Mouse (Mus musculus): ENCODE results near the gene Vmn2r117.
"Not testable (repeated sequence)": the region's sequence is repeated elsewhere in the genome, so short reads cannot be mapped to it uniquely, and the experiment has no call there.

Vmn2r117 gene

DNA sequence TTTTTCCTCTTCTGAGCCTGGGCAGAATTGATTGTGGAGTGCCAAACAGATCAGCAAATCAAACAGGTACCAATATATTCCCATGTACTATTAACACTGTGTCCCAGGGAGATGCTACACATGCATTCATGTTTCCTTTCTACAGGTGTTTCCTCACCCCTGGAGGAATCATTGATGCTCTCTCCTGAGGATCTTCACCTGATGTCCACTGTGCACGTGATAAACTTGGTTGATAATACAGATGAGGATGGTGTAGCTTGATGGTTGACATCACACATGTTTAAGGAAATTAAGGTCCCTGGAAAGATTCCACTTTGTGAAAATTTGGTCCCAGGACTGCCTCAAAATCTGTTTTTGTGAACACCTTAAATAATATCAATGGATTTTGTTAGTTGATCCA is at the start of gene Vmn2r117:
Gene Vmn2r117, minus strand, starts transcription at position 101 of the 400 bp plus-strand sequence.
- DNase-seq (ENCODE audit: low read depth, low spot score), result not testable (repeated sequence)

DNA sequence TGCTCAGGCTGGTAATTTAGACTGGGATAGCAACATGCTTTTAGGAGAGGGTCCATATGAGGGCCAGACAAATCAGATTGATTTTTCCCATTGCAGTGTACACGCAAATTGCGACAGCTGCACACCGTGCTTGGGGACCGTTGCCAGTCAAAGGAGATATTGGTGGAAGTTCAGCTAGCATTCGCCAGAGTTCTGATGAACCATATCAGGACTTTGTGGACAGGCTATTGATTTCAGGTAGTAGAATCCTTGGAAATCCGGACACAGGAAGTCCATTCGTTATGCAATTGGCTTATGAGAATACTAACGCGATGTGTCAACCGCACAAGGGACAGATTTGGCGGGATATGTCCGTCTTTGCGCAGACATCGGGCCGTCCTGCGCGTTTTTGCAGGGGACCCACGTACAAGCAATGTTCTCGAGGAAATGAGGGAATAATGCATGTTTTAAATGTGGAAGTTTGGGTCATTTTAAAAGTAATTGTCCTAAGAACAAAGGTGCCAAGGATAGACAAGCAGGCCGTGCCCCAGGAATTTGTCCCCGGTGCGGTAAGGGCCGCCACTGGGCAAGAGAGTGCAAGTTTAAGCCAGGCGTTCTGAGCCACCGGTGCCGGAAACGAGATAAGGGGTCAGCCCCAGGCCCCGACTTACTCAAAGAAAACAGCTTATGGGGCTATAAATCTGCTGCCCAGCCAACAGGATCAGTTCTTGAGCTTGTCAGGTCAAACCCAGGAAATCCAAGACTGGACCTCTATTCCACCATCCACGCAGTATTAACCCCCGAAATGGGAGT is 43.6 kb upstream of the Vmn2r117 start:
- DNase-seq (ENCODE audit: low read depth, low spot score), result not testable (repeated sequence)

DNA sequence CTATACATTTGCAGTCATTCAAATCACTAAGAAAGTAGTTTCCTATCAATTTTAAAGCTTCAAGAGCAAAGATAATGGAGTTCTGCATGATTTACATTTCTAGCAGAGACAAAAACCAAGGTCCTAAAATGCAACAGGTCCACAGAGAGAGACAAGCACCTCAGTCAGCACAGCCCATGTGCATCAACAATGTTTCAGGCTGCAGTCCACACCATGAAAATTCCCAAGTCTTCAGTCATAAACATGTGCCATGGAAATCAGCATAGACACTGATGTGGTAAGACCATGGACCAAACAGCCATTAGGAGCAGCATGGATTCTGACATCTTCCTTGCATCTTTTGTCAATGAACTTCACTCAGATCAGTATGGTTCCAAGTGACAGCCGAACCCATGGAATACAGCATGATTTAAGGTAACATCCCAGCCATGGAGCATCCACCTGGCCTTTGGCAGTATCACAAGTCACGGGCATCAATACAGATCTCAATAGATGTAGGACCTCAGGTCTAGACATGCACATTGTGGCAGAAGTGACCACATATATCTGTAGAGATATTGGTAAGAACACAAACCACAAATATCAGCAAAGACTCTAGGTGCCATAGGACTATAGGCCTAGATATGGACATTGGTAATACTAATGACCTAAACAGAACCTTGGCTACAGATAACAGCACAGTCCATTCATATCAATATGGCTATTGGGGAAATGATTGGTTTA is 39.4 kb upstream of the Vmn2r117 start:
- DNase-seq (ENCODE audit: low read depth, low spot score), result no peak

DNA sequence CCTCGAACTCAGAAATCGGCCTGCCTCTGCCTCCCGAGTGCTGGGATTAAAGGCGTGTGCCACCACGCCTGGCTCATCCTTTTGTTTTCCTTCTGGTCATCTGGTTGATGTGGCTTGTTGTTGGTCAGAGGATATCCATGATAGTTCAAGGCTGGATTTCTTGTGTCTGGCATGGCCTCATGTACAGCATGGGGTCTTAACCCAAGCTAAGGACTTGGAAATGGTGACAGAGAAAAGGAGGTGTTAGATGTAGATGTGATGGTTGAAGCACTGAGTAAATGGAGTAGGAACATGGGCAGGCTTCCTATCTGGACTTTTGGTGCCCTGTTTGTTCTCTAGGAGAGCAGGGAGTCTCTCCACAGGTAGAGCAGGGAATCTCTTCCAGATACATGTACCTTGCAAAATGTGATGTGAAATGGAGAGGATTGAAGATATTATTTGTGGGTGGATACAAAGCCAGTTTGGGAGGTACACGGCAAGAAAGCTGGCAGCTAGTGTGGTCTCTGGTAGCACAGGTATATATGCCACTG is 46.3 kb downstream of the Vmn2r117 start:
- DNase-seq (ENCODE audit: low read depth, low spot score), result no peak

Measured in retina, adult 2 months (tissue).